Mouse (Mus musculus): ENCODE measurements around the gene Syn3. TPM values are rescaled to one million over a fixed set of nuclear protein-coding genes. Genes with fewer than 3 reads are reported as not detected.
"Not testable (repeated sequence)": the region's sequence is repeated elsewhere in the genome, so short reads cannot be mapped to it uniquely, and the experiment has no call there.

Gene Syn3
- polyA plus RNA-seq, 1 experiment: 0.18 TPM

DNA sequence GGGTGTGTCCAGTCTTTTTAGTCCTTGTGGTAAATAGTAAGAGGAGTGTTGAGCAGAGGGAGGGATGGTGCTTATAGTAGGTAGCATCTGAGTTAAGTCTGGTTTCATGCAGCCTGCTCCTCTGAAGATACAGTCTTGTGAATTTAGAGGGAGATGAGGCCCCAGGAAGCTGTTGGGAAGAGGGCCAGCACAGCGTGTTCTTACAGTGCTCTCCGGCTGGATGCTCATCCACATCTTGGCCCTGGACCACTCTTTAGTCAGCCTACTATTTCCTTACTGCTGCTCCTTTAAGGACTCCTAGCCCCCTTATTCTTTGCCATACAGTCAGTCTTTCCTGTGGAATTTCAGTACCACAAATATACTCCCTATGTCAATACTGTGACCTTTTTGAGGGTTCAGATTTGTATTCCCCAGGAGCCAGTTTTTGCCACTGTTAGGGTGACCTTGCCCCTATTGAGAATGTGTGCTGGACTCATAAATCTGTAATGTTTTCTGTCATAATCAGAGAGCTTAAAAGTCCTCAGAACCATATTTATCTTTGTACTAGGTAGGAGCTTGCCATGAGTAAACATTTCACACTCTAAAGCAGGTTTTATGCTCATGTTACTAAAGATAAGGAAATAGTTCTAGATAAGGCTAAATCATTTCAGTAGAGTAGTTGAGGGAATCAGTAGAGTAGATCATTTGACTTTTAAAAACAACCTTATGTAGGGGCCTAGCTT lies 464.5 kb downstream of the Syn3 start:
- Histone ChIP-seq H3K27ac (ENCODE audit: insufficient read depth, low read length) (no peak overlapping the region), H3K36me3 (ENCODE audit: control insufficient read depth, insufficient read depth, low read length) (peaks cover 40% of the 10 kb centered on the region), H3K4me3 (ENCODE audit: extremely low read depth, insufficient read depth, insufficient read length) (no peak overlapping the region), H3K4me1 (ENCODE audit: control insufficient read depth, insufficient read depth, insufficient read length) (no peaks in the 10 kb centered on the region), H3K27me3 (ENCODE audit: control insufficient read depth, insufficient read depth, low read length) (no peaks in the 10 kb centered on the region)
- DNase-seq (ENCODE audit: low read depth in 1 of 2, low spot score in 2 of 2): no peak
- 92% methylated on average over 2 of the region's 2 CpGs for WGBS
- TF ChIP-seq CTCF (IDR thresholded peaks at IDR 0.05; ENCODE audit: extremely low read depth, insufficient read depth, insufficient read length, insufficient replicate concordance): no peak
- no peak for TF ChIP-seq POLR2A (IDR thresholded peaks at IDR 0.05; ENCODE audit: low read depth, low read length)

DNA sequence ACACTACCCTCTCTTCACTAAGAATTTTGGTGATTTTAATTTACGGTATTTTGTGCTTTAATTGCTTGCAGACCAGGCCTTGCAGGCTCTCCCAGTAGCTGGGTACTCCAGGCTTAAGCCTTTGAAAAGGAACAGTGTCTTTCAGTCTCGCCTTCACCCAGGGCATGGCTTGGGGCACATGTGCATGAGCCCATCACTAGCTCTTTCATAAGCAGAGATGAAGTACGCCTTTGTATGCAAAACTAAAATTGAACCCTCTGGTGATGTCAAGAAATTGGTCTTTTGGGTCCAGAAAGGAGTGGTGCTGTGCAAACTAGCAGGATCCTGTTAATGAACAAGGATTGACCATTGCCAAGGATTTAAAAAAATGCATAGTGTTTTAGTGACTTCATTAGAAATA lies 466.2 kb downstream of the Syn3 start:
- H3K4me1 ChIP-seq (ENCODE audit: control insufficient read depth, insufficient read depth, insufficient read length): no peaks in the 10 kb centered on the region
- TF ChIP-seq POLR2A (IDR thresholded peaks at IDR 0.05; ENCODE audit: low read depth, low read length): no peak
- no peak for TF ChIP-seq CTCF (IDR thresholded peaks at IDR 0.05; ENCODE audit: extremely low read depth, insufficient read depth, insufficient read length, insufficient replicate concordance)
- 94% methylated on average over 3 of the region's 3 CpGs for WGBS
- H3K27ac ChIP-seq (ENCODE audit: insufficient read depth, low read length): no peak overlapping the region
- no peak for DNase-seq (ENCODE audit: low read depth in 1 of 2, low spot score in 2 of 2)
- H3K36me3 ChIP-seq (ENCODE audit: control insufficient read depth, insufficient read depth, low read length): peaks cover 40% of the 10 kb centered on the region
- no peak overlapping the region for H3K4me3 ChIP-seq (ENCODE audit: extremely low read depth, insufficient read depth, insufficient read length)
- no peaks in the 10 kb centered on the region for H3K27me3 ChIP-seq (ENCODE audit: control insufficient read depth, insufficient read depth, low read length)

GRCm38 (mm10) chr10:86030743-86031142 lies 468.0 kb downstream of the Syn3 start:
- Histone ChIP-seq H3K4me3 (ENCODE audit: extremely low read depth, insufficient read depth, insufficient read length) (no peak overlapping the region), H3K27me3 (ENCODE audit: control insufficient read depth, insufficient read depth, low read length) (no peaks in the 10 kb centered on the region), H3K36me3 (ENCODE audit: control insufficient read depth, insufficient read depth, low read length) (peaks cover 34% of the 10 kb centered on the region), H3K4me1 (ENCODE audit: control insufficient read depth, insufficient read depth, insufficient read length) (no peaks in the 10 kb centered on the region), H3K27ac (ENCODE audit: insufficient read depth, low read length) (no peak overlapping the region)
- WGBS: 91% methylated on average over 7 of the region's 7 CpGs
- TF ChIP-seq CTCF (IDR thresholded peaks at IDR 0.05; ENCODE audit: extremely low read depth, insufficient read depth, insufficient read length, insufficient replicate concordance): no peak
- no peak for TF ChIP-seq POLR2A (IDR thresholded peaks at IDR 0.05; ENCODE audit: low read depth, low read length)
- no peak for DNase-seq (ENCODE audit: low read depth in 1 of 2, low spot score in 2 of 2)

DNA sequence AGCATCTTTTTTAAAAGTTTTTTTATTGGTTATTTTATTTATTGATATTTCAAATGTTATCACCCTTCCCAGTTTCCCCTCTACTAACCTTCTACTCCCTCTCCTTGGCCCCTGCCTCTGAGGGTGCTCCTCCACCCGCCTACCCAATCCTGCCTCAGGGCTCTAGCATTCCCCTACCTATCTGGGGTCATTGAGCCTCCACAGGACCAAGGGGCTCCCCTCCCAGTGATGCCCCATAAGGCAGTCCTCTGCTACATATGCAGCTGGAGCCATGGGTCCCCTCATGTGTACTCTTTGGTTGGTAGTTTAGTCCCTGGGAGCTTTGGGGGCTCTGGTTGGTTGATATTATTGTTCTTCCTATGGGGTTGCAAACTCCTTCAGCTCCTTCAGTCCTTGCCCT lies 471.9 kb downstream of the Syn3 start:
- 100% methylated on average over 1 of the region's 1 CpGs for WGBS
- H3K36me3 ChIP-seq (ENCODE audit: control insufficient read depth, insufficient read depth, low read length): peaks cover 21% of the 10 kb centered on the region
- not testable (repeated sequence) for DNase-seq (ENCODE audit: low read depth in 1 of 2, low spot score in 2 of 2); H3K27ac ChIP-seq (ENCODE audit: insufficient read depth, low read length); H3K4me1 ChIP-seq (ENCODE audit: control insufficient read depth, insufficient read depth, insufficient read length); H3K27me3 ChIP-seq (ENCODE audit: control insufficient read depth, insufficient read depth, low read length); H3K4me3 ChIP-seq (ENCODE audit: extremely low read depth, insufficient read depth, insufficient read length)

DNA sequence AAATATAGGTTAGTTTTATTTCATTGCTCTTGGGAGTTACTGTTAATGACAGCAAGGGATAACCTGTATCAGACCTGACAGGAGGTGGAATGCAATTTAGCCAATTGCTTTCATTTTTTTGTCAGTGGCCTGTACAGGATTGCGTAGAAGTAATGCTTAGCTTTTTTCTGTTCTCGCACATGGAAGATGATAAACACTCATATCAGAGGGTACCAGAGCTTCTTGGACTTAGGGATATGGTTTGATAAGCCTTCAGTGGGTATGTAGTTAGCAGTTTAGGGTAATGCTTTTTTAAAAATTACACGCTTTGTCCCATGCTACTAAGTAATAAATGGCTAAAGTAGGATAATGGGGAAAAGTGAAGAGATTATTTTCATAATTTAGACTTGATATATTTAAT lies 472.3 kb downstream of the Syn3 start:
- no peak for TF ChIP-seq CTCF (IDR thresholded peaks at IDR 0.05; ENCODE audit: extremely low read depth, insufficient read depth, insufficient read length, insufficient replicate concordance)
- no peak for TF ChIP-seq POLR2A (IDR thresholded peaks at IDR 0.05; ENCODE audit: low read depth, low read length)
- no peaks in the 10 kb centered on the region for H3K27me3 ChIP-seq (ENCODE audit: control insufficient read depth, insufficient read depth, low read length)
- H3K4me3 ChIP-seq (ENCODE audit: extremely low read depth, insufficient read depth, insufficient read length): no peak overlapping the region
- WGBS: 82% methylated on average over 3 of the region's 3 CpGs
- peaks cover 19% of the 10 kb centered on the region for H3K36me3 ChIP-seq (ENCODE audit: control insufficient read depth, insufficient read depth, low read length)
- H3K27ac ChIP-seq (ENCODE audit: insufficient read depth, low read length): no peak overlapping the region
- H3K4me1 ChIP-seq (ENCODE audit: control insufficient read depth, insufficient read depth, insufficient read length): no peaks in the 10 kb centered on the region
- DNase-seq (ENCODE audit: low read depth in 1 of 2, low spot score in 2 of 2): no peak

DNA sequence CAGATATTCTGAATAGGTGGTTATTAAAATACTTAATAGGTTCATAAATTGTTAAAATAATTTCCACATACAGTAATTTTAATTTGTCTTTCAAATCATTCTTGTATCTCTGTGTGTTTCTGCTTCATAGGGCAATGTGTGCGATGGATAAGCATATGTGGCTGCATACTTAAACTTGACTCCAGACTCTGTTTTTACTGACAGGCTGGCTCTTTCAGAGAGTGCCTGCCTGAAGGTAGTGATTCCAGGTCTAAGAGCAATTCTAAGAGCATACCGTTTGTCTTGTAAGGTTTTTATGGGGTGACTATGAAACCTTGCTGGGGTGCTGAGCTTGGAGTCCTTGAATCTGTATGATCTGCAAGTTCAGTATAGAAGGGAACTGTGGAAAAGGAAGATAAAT lies 472.8 kb downstream of the Syn3 start:
- 86% methylated on average over 2 of the region's 2 CpGs for WGBS

DNA sequence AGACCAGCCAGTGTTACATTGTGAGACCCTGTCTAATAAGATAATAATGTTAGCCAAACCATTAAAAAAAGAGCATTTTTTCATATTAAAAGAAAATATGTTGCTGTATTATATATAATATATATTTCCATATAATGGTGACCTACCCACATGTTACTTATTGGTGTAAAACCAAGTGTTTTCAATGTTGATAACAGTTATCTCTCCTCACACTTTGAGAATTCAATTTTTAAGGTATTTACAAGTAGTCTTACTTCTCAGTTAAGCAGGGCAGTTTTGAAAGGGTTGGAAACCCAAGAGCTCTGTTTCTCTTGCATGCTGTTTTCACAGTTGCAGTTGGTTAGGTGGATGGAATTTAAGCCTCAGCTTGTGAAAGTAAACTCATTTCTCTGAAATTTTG lies 475.5 kb downstream of the Syn3 start:
- H3K27ac ChIP-seq (ENCODE audit: insufficient read depth, low read length): no peak overlapping the region
- H3K4me3 ChIP-seq (ENCODE audit: extremely low read depth, insufficient read depth, insufficient read length): no peak overlapping the region; the same call in 1 of the 2 replicates
- no peaks in the 10 kb centered on the region for H3K4me1 ChIP-seq (ENCODE audit: control insufficient read depth, insufficient read depth, insufficient read length)
- DNase-seq (ENCODE audit: low read depth in 1 of 2, low spot score in 2 of 2): no peak
- TF ChIP-seq CTCF (IDR thresholded peaks at IDR 0.05; ENCODE audit: extremely low read depth, insufficient read depth, insufficient read length, insufficient replicate concordance): no peak
- TF ChIP-seq POLR2A (IDR thresholded peaks at IDR 0.05; ENCODE audit: low read depth, low read length): no peak
- peaks cover 7% of the 10 kb centered on the region for H3K36me3 ChIP-seq (ENCODE audit: control insufficient read depth, insufficient read depth, low read length)
- no peaks in the 10 kb centered on the region for H3K27me3 ChIP-seq (ENCODE audit: control insufficient read depth, insufficient read depth, low read length)

More for the DNA sequence above, 472.8 kb downstream of the Syn3 start:
- Histone ChIP-seq H3K27me3 (ENCODE audit: control insufficient read depth, insufficient read depth, low read length) (no peaks in the 10 kb centered on the region), H3K36me3 (ENCODE audit: control insufficient read depth, insufficient read depth, low read length) (peaks cover 16% of the 10 kb centered on the region), H3K4me1 (ENCODE audit: control insufficient read depth, insufficient read depth, insufficient read length) (no peaks in the 10 kb centered on the region), H3K4me3 (ENCODE audit: extremely low read depth, insufficient read depth, insufficient read length) (no peak overlapping the region), H3K27ac (ENCODE audit: insufficient read depth, low read length) (no peak overlapping the region)
- no peak for DNase-seq (ENCODE audit: low read depth in 1 of 2, low spot score in 2 of 2)
- no peak for TF ChIP-seq CTCF (IDR thresholded peaks at IDR 0.05; ENCODE audit: extremely low read depth, insufficient read depth, insufficient read length, insufficient replicate concordance)
- no peak for TF ChIP-seq POLR2A (IDR thresholded peaks at IDR 0.05; ENCODE audit: low read depth, low read length)
